Mouse (Mus musculus): Measurements from ENCODE around the gene Cnn3.

The Cnn3 gene

GRCm38 (mm10) chr3:121425861-121426620 is at the start of gene Cnn3:
Cnn3 (plus strand) TSS chr3:121426497.
- in situ Hi-C loops (cut with MboI, MseI) = loop anchor here (25.0 kb wide), 1 partner anchor 1639 kb away; the partner anchor contains the start of gene Ptbp2

- in situ Hi-C loops (cut with MboI, MseI) = no loop called here
Measured at GRCm38 (mm10) chr3:121378708-121379612, 47.3 kb upstream of the Cnn3 start.

GRCm38 (mm10) chr3:121379699-121380098 is 46.6 kb upstream of the Cnn3 start:
- in situ Hi-C loops (cut with MboI, MseI) = no loop called here

GRCm38 (mm10) chr3:121387471-121388009 is 38.8 kb upstream of the Cnn3 start:
- in situ Hi-C loops (cut with MboI, MseI) = no loop called here

- in situ Hi-C loops (cut with MboI, MseI) = no loop called here
Measured at GRCm38 (mm10) chr3:121389366-121389765, 36.9 kb upstream of the Cnn3 start.

GRCm38 (mm10) chr3:121389860-121390530 is 36.3 kb upstream of the Cnn3 start:
- in situ Hi-C loops (cut with MboI, MseI) = no loop called here

- in situ Hi-C loops (cut with MboI, MseI) = no loop called here
Measured at GRCm38 (mm10) chr3:121390724-121391123, 35.6 kb upstream of the Cnn3 start.

GRCm38 (mm10) chr3:121395588-121396295 is 30.6 kb upstream of the Cnn3 start:
- in situ Hi-C loops (cut with MboI, MseI) = no loop called here

GRCm38 (mm10) chr3:121396561-121396960 is 29.7 kb upstream of the Cnn3 start:
- in situ Hi-C loops (cut with MboI, MseI) = no loop called here

GRCm38 (mm10) chr3:121397007-121397406 is 29.3 kb upstream of the Cnn3 start:
- in situ Hi-C loops (cut with MboI, MseI) = no loop called here

- in situ Hi-C loops (cut with MboI, MseI) = no loop called here
Measured at GRCm38 (mm10) chr3:121401384-121401783, 24.9 kb upstream of the Cnn3 start.

- in situ Hi-C loops (cut with MboI, MseI) = no loop called here
Measured at GRCm38 (mm10) chr3:121402096-121402495, 24.2 kb upstream of the Cnn3 start.

- in situ Hi-C loops (cut with MboI, MseI) = no loop called here
Measured at GRCm38 (mm10) chr3:121403449-121403848, 22.8 kb upstream of the Cnn3 start.

GRCm38 (mm10) chr3:121405101-121405500 is 21.2 kb upstream of the Cnn3 start:
- in situ Hi-C loops (cut with MboI, MseI) = no loop called here

GRCm38 (mm10) chr3:121407417-121407816 is 18.9 kb upstream of the Cnn3 start:
- in situ Hi-C loops (cut with MboI, MseI) = no loop called here

- in situ Hi-C loops (cut with MboI, MseI) = no loop called here
Measured at GRCm38 (mm10) chr3:121408386-121408785, 17.9 kb upstream of the Cnn3 start.

- in situ Hi-C loops (cut with MboI, MseI) = no loop called here
Measured at GRCm38 (mm10) chr3:121411450-121411849, 14.8 kb upstream of the Cnn3 start.

GRCm38 (mm10) chr3:121416171-121417154 is 9.8 kb upstream of the Cnn3 start:
- in situ Hi-C loops (cut with MboI, MseI) = no loop called here

- in situ Hi-C loops (cut with MboI, MseI) = no loop called here
Measured at GRCm38 (mm10) chr3:121417379-121418250, 8.7 kb upstream of the Cnn3 start.

Data from T-helper 2 cell (primary cell).